Mouse (Mus musculus) gastrocnemius, postnatal 36 days (tissue): ENCODE measurements around the gene Rad51. TPM values are rescaled to one million over a fixed set of nuclear protein-coding genes. Genes with fewer than 3 reads are reported as not detected.

Experiments
- DNase-seq, 2 experiments: peaks; one replicate each; pipeline ENCODE4 v3.0.0; 2022
- intact Hi-C: fragments of 180-260 bp; cut with DNase I; formaldehyde crosslinking; loops from one replicate; pipeline ENCODE4 v1.15.1; 2025
- total RNA-seq, 2 experiments: library from RNA; stranded (reverse); gene quantifications; 2 replicates each; pipeline ENCODE4 v1.2.3; 2021

Gene Rad51
- total RNA-seq, 2 experiments from 2014 or later, result 0.81 to 0.92 TPM

GRCm38 (mm10) chr2:119161247-119161646 is 48.7 kb downstream of the Rad51 start:
- no peak for DNase-seq
- intact Hi-C loops, result no loop called here

- DNase-seq, result no peak
Measured at GRCm38 (mm10) chr2:119163135-119163534, 50.5 kb downstream of the Rad51 start.

GRCm38 (mm10) chr2:119163999-119164398 is 51.4 kb downstream of the Rad51 start:
- DNase-seq, result no peak
- intact Hi-C loops, result no loop called here

More at GRCm38 (mm10) chr2:119163135-119163534, 50.5 kb downstream of the Rad51 start:
- intact Hi-C loops, result no loop called here

GRCm38 (mm10) chr2:119165401-119165800 is 52.8 kb downstream of the Rad51 start:
- intact Hi-C loops, result loop anchor here (5.0 kb wide), 1 partner anchor 53 kb away; the partner anchor contains the start of gene Rad51
- DNase-seq, result no peak

GRCm38 (mm10) chr2:119166901-119167865 is 54.6 kb downstream of the Rad51 start, which contains the start of gene Gchfr:
Gene Gchfr, plus strand, starts transcription at chr2:119167773.
- peak; percentile 44 to 46 for DNase-seq
- intact Hi-C loops, result loop anchor here (5.0 kb wide), 1 partner anchor 55 kb away; the partner anchor contains the start of gene Rad51

- intact Hi-C loops, result loop anchor here (5.0 kb wide), 1 partner anchor 56 kb away; the partner anchor contains the start of gene Rad51
Measured at GRCm38 (mm10) chr2:119167866-119168256, 55.3 kb downstream of the Rad51 start.

GRCm38 (mm10) chr2:119170282-119170681 is 57.7 kb downstream of the Rad51 start:
- no peak for DNase-seq
- intact Hi-C loops, result no loop called here

More at GRCm38 (mm10) chr2:119167866-119168256, 55.3 kb downstream of the Rad51 start:
- DNase-seq, result no peak

GRCm38 (mm10) chr2:119171574-119171973 is 59.0 kb downstream of the Rad51 start:
- intact Hi-C loops, result no loop called here
- no peak for DNase-seq

- intact Hi-C loops, result no loop called here
- DNase-seq, result no peak
Measured at GRCm38 (mm10) chr2:119172446-119172845, 59.9 kb downstream of the Rad51 start.

GRCm38 (mm10) chr2:119172862-119173576 is 60.4 kb downstream of the Rad51 start:
- peak in 1 of 2 experiments; percentile 44 for DNase-seq
- intact Hi-C loops, result no loop called here

- DNase-seq, result no peak
- intact Hi-C loops, result no loop called here
Measured at GRCm38 (mm10) chr2:119173991-119174651, 61.5 kb downstream of the Rad51 start, which contains the start of gene Gm14137. Gene Gm14137, plus strand, starts transcription at chr2:119174509.

GRCm38 (mm10) chr2:119174866-119175265 is 62.3 kb downstream of the Rad51 start:
- no peak for DNase-seq
- intact Hi-C loops, result no loop called here

- intact Hi-C loops, result no loop called here
- no peak for DNase-seq
Measured at GRCm38 (mm10) chr2:119175614-119176013, 63.0 kb downstream of the Rad51 start.

GRCm38 (mm10) chr2:119176761-119177160 is 64.2 kb downstream of the Rad51 start:
- intact Hi-C loops, result no loop called here
- no peak for DNase-seq

- DNase-seq, result no peak
- intact Hi-C loops, result no loop called here
Measured at GRCm38 (mm10) chr2:119177384-119177939, 64.9 kb downstream of the Rad51 start.

- intact Hi-C loops, result loop anchor here (10.0 kb wide), 1 partner anchor 278 kb away; the partner anchor contains the start of gene Bahd1
- DNase-seq, result no peak
Measured at GRCm38 (mm10) chr2:119182914-119183313, 70.3 kb downstream of the Rad51 start.

GRCm38 (mm10) chr2:119189029-119189710 is 76.6 kb downstream of the Rad51 start:
- intact Hi-C loops, result loop anchor here (5.0 to 10.0 kb wide), 4 partner anchors 47 to 284 kb away; partner anchors contain the start of gene Bahd1
- peak; percentile 82 to 86 for DNase-seq

GRCm38 (mm10) chr2:119190969-119191368 is 78.4 kb downstream of the Rad51 start:
- intact Hi-C loops, result loop anchor here (5.0 kb wide), 1 partner anchor 34 kb away; the partner anchor contains the start of gene Rmdn3
- no peak for DNase-seq

GRCm38 (mm10) chr2:119194140-119194539 is 81.5 kb downstream of the Rad51 start:
- peak; percentile 43 for DNase-seq
- intact Hi-C loops, result loop anchor here (5.0 kb wide), 1 partner anchor 37 kb away; the partner anchor contains the start of gene Rmdn3
